8 mouse cellular contexts compared by ENCODE assay signal in the genomic region with DNA sequence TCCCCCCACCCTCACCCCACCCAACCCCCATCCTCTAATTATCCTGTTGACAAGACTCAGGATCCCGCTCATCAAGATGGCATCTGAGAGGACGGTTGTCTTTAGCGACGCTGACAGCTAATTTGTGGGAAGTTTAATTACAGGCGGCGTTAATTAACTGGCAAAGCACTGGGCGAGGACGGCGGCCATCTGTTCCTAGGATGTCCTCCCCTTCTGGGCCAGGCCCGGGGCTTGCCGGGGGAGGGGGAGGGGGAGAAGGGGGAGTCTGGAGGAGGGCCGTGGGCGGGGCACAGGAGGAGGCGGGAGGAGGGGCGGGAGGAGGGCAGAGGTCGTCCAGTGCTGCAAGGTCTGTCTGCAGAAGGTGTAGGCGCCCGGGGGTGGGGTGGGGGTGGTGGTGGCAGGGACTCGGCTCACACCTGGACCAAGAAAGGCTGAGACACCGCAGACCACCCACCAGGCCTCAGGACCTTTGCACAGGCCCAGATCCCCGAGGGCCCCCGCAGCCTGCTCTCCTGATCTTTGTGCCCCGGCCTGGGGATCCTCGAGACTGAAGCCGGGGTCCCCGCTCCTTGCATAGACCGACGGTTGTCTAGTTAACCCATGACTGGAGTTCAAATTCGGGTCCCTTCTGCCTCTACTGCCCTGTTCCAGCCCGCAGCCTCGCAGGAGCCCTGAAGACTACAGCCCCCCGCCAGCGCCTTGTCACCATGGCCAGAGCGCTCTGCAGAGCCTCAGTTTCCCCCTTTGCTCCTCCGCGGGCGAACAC. TPM values are rescaled to one million over a fixed set of nuclear protein-coding genes. Genes with fewer than 3 reads are reported as not detected.
DNase-seq lines count a peak whose midpoint lies in the region; ATAC-seq and TF ChIP-seq lines count a peak whose summit lies in the region.
"Had no signal": no experiment of that assay in that cellular context is flagged by ENCODE, and none has a peak within 500 bp of the region (broad histone marks: within the 10 kb centered on the region; RNA-seq: fewer than 3 reads in every experiment).

No protein-coding gene starts in this region.

- 0 out of 2 replicates have a peak overlapping the region, but pooled peaks have one; percentile 12 for H3K4me2 ChIP-seq in midbrain, postnatal 0 days (ENCODE audit: low read depth, low read length, poor library complexity, severe bottlenecking)

- H3K4me1 ChIP-seq in testis, adult 2 months (ENCODE audit: control insufficient read depth, insufficient read depth, low read length): peaks cover 27% of the 10 kb centered on the region
- no peaks in the 10 kb centered on the region for H3K4me1 ChIP-seq in midbrain, postnatal 0 days (ENCODE audit: insufficient read depth, low read length)

- WGBS in midbrain, postnatal 0 days: 10% methylated on average over 25 of the region's 37 CpGs

- H3K27ac ChIP-seq in testis, adult 2 months (ENCODE audit: control insufficient read depth, insufficient read depth, low read depth, low read length): no peak overlapping the region
- H3K27ac ChIP-seq in midbrain, postnatal 0 days (ENCODE audit: low read depth, low read length): no peak overlapping the region
- H3K27ac ChIP-seq: liver, embryonic 14.5 days had no signal

- no peak for DNase-seq in testis, postnatal 10 days (ENCODE audit: low spot score)
- peak; percentile 79 for DNase-seq in embryo, embryonic 9.5 days (ENCODE audit: extremely low spot score)
- DNase-seq in kidney, postnatal 14 days: peak; percentile 29
- peak; percentile 93 for DNase-seq in midbrain, postnatal 0 days (ENCODE audit: low spot score)
- no peak for DNase-seq in ovary, postnatal 10 days (ENCODE audit: low spot score)
- no peak for DNase-seq in gastrocnemius, postnatal 10 days

- ATAC-seq in midbrain, postnatal 0 days (ENCODE audit: low FRiP score): no peak

- TF ChIP-seq CTCF in testis, adult 2 months (IDR thresholded peaks at IDR 0.05; ENCODE audit: control insufficient read depth, insufficient read depth, insufficient replicate concordance, low read depth, low read length): no peak
- TF ChIP-seq CTCF in midbrain, postnatal 0 days (IDR thresholded peaks at IDR 0.05): no peak

- peak overlapping the region; percentile 85 for H3K4me3 ChIP-seq in testis, adult 2 months (ENCODE audit: control insufficient read depth, low read depth, low read length)
- H3K4me3 ChIP-seq in midbrain, postnatal 0 days (ENCODE audit: low read depth, low read length): no peak overlapping the region

- H3K36me3 ChIP-seq in testis, adult 2 months (ENCODE audit: control insufficient read depth, insufficient read depth, low read length): no peaks in the 10 kb centered on the region
- no peaks in the 10 kb centered on the region for H3K36me3 ChIP-seq in midbrain, postnatal 0 days (ENCODE audit: insufficient read depth, low read length)

- no peaks in the 10 kb centered on the region for H3K9me3 ChIP-seq in midbrain, postnatal 0 days (ENCODE audit: low read length)

- no peak for TF ChIP-seq POLR2A in testis, adult 2 months (IDR thresholded peaks at IDR 0.05; ENCODE audit: control insufficient read depth, low read depth, low read length)

- H3K27me3 ChIP-seq in testis, adult 2 months (ENCODE audit: control insufficient read depth, insufficient read depth, low read length): peaks cover 5% of the 10 kb centered on the region; the same call in 1 of the 2 replicates
- peaks cover 23% of the 10 kb centered on the region for H3K27me3 ChIP-seq in midbrain, postnatal 0 days (ENCODE audit: insufficient read depth, low read length)

- H3K9ac ChIP-seq in midbrain, postnatal 0 days (replicated peaks; ENCODE audit: low read length, poor library complexity, severe bottlenecking): 0 out of 2 replicates have a peak overlapping the region, but pooled peaks have one; percentile 24
- H3K9ac ChIP-seq: liver, embryonic 14.5 days had no signal

RNA-seq across cellular contexts. Expression of a gene that starts 2.3 kb away (rescaled TPM):
- polyA plus RNA-seq in testis, adult 2 months (2012; rRNA removed): 1,198 and 1,268 TPM in 2 replicates
- total RNA-seq in midbrain, postnatal 0 days (2014; rRNA removed): not detected in 2 replicates
- polyA plus RNA-seq in midbrain, postnatal 0 days (2015; fragmentation: Nextera tagmentation; extraction: Ambion mirVana): not detected in 2 replicates
- total RNA-seq in gastrocnemius, postnatal 10 days (2021): not detected
- polyA plus RNA-seq: liver, embryonic 14.5 days had no signal

RNA-seq across cellular contexts. Expression of a gene that starts 33.6 kb away (rescaled TPM):
- polyA plus RNA-seq in testis, adult 2 months (2012; rRNA removed): 63.4 and 68.8 TPM in 2 replicates
- 716 and 795 TPM in 2 replicates for total RNA-seq in midbrain, postnatal 0 days (2014; rRNA removed)
- 208 and 225 TPM in 2 replicates for polyA plus RNA-seq in midbrain, postnatal 0 days (2015; fragmentation: Nextera tagmentation; extraction: Ambion mirVana)
- 10 to 100 TPM; 64.1 to 94.7 TPM for total RNA-seq in gastrocnemius, postnatal 10 days (2021)

RNA-seq across cellular contexts. Expression of a gene that starts 44.3 kb away (rescaled TPM):
- polyA plus RNA-seq in testis, adult 2 months (2012; rRNA removed): 2.0 and 2.3 TPM in 2 replicates
- total RNA-seq in midbrain, postnatal 0 days (2014; rRNA removed): 0.22 TPM in 1 of 2 replicates, not detected in the other
- polyA plus RNA-seq in midbrain, postnatal 0 days (2015; fragmentation: Nextera tagmentation; extraction: Ambion mirVana): 0.26 and 0.56 TPM in 2 replicates
- 1 to 10 TPM in 1 of 2 experiments, under 1 TPM in 1; 0.31 to 1.2 TPM for total RNA-seq in gastrocnemius, postnatal 10 days (2021)

Comparison
In these comparisons a context has a peak if more than half of its experiments do, and no peak if none do; other contexts are left out.
1. DNase-seq: peak in embryo, embryonic 9.5 days (single experiment), kidney, postnatal 14 days (single experiment) and midbrain, postnatal 0 days (single experiment); none in testis, postnatal 10 days (single experiment), ovary, postnatal 10 days (single experiment) and gastrocnemius, postnatal 10 days (single experiment).